Comparison of ENCODE assay signal across 34 mouse cellular contexts in genomic region chr3:87409196-87409935, GRCm38 (mm10). TPM values are rescaled to one million over a fixed set of nuclear protein-coding genes. Genes with fewer than 3 reads are reported as not detected.
DNase-seq lines count a peak whose midpoint lies in the region; ATAC-seq and TF ChIP-seq lines count a peak whose summit lies in the region.
"Had no signal": no experiment of that assay in that cellular context is flagged by ENCODE, and none has a peak within 500 bp of the region (broad histone marks: within the 10 kb centered on the region; RNA-seq: fewer than 3 reads in every experiment).

No protein-coding gene starts in this region.

- no peak for TF ChIP-seq EP300 in heart, postnatal 0 days (IDR thresholded peaks at IDR 0.05; ENCODE audit: low read depth)

- no peak for DNase-seq in heart, postnatal 0 days (ENCODE audit: low spot score)
- peak; percentile 6 for DNase-seq in 3134 (ENCODE audit: extremely low read depth, insufficient read length, low spot score)
- DNase-seq in ES-E14 (ENCODE audit: low read depth, low spot score) = peak; percentile 43
- DNase-seq in c-Kit-positive CD71-positive TER-119-positive erythroid progenitor cells, embryonic 14.5 days (ENCODE audit: low spot score) = peak; percentile 4
- no peak for DNase-seq in ovary, postnatal 36 days (ENCODE audit: low spot score)
- DNase-seq: adrenal gland, postnatal 25 days; gastrocnemius, postnatal 14 days; heart, postnatal 36 days; kidney, adult 2 months; layer of hippocampus, postnatal 36 days; liver, embryonic 13.5 days; lung, adult 18-20 months; lung, postnatal 4 days had no signal

- ATAC-seq in heart, postnatal 0 days (ENCODE audit: insufficient read depth, low read depth) = peak; percentile 41; the same call in 1 of the 2 replicates
- ATAC-seq in heart, embryonic 12.5 days (ENCODE audit: insufficient number of reproducible peaks, low FRiP score) = no peak
- no peak for ATAC-seq in neural tube, embryonic 15.5 days (ENCODE audit: low FRiP score)
- ATAC-seq: CD4-positive, CD25-positive, alpha-beta regulatory T cell, adult 4 months; lung, postnatal 0 days; Patski had no signal

- no peak overlapping the region for H3K27ac ChIP-seq in heart, postnatal 0 days (ENCODE audit: low read depth)
- H3K27ac ChIP-seq in heart, embryonic 12.5 days (ENCODE audit: poor library complexity, severe bottlenecking) = no peak overlapping the region
- peak overlapping the region; percentile 79; the same call in 1 of the 2 replicates for H3K27ac ChIP-seq in ES-E14 (ENCODE audit: insufficient read depth, low read depth, low read length, poor library complexity, severe bottlenecking)
- no peak overlapping the region for H3K27ac ChIP-seq in neural tube, embryonic 15.5 days (replicated peaks)
- H3K27ac ChIP-seq: embryonic facial prominence, embryonic 10.5 days; embryonic facial prominence, embryonic 15.5 days; forebrain, embryonic 12.5 days; heart, embryonic 15.5 days; hindbrain, embryonic 14.5 days; kidney, postnatal 0 days; limb, embryonic 10.5 days; limb, embryonic 15.5 days; liver, embryonic 13.5 days; midbrain, embryonic 12.5 days had no signal

- in situ Hi-C loops in ES-E14 (cut with MboI; ENCODE audit: low sequenced_read_pairs in 2 of 2, unreplicated experiment in 2 of 2) = no loop called here

- no peak overlapping the region for H3K4me2 ChIP-seq in heart, postnatal 0 days (ENCODE audit: low read depth, low read length)
- no peak overlapping the region for H3K4me2 ChIP-seq in heart, embryonic 12.5 days
- no peak overlapping the region for H3K4me2 ChIP-seq in neural tube, embryonic 15.5 days
- H3K4me2 ChIP-seq: embryonic facial prominence, embryonic 15.5 days; forebrain, embryonic 12.5 days; heart, embryonic 15.5 days; hindbrain, embryonic 14.5 days; limb, embryonic 15.5 days; liver, embryonic 13.5 days; midbrain, embryonic 12.5 days had no signal

- 0 out of 2 replicates have a peak, but pooled peaks cover 4% of the 10 kb centered on the region for H3K27me3 ChIP-seq in heart, postnatal 0 days (ENCODE audit: control insufficient read depth, insufficient read depth, low read length)
- peaks cover 3% of the 10 kb centered on the region for H3K27me3 ChIP-seq in heart, embryonic 12.5 days (replicated peaks)
- H3K27me3 ChIP-seq in neural tube, embryonic 15.5 days (replicated peaks) = no peaks in the 10 kb centered on the region
- H3K27me3 ChIP-seq: embryonic facial prominence, embryonic 15.5 days; forebrain, embryonic 12.5 days; limb, embryonic 15.5 days; liver, embryonic 13.5 days; midbrain, embryonic 12.5 days; Patski had no signal

- no peak for TF ChIP-seq CTCF in heart, postnatal 0 days (IDR thresholded peaks at IDR 0.05; ENCODE audit: low read depth)

- no peak overlapping the region for H3K9ac ChIP-seq in heart, postnatal 0 days (replicated peaks; ENCODE audit: low read depth, low read length)
- H3K9ac ChIP-seq in heart, embryonic 12.5 days = no peak overlapping the region
- H3K9ac ChIP-seq in ES-E14 (ENCODE audit: insufficient read depth, low read depth, low read length, poor library complexity, severe bottlenecking) = peak overlapping the region; percentile 37; the same call in 1 of the 2 replicates
- no peak overlapping the region for H3K9ac ChIP-seq in neural tube, embryonic 15.5 days (replicated peaks)
- H3K9ac ChIP-seq: embryonic facial prominence, embryonic 15.5 days; forebrain, embryonic 12.5 days; heart, embryonic 15.5 days; hindbrain, embryonic 14.5 days; limb, embryonic 15.5 days; liver, embryonic 13.5 days; midbrain, embryonic 12.5 days had no signal

- H3K36me3 ChIP-seq in heart, postnatal 0 days (replicated peaks; ENCODE audit: control insufficient read depth, insufficient read depth, low read length) = no peaks in the 10 kb centered on the region
- H3K36me3 ChIP-seq in heart, embryonic 12.5 days = no peaks in the 10 kb centered on the region
- H3K36me3 ChIP-seq in ES-E14 (ENCODE audit: control insufficient read depth, insufficient read depth, low read length, poor library complexity, severe bottlenecking) = no peaks in the 10 kb centered on the region
- no peaks in the 10 kb centered on the region for H3K36me3 ChIP-seq in neural tube, embryonic 15.5 days
- H3K36me3 ChIP-seq: embryonic facial prominence, embryonic 10.5 days; embryonic facial prominence, embryonic 15.5 days; forebrain, embryonic 12.5 days; G1E; heart, embryonic 15.5 days; limb, embryonic 10.5 days; limb, embryonic 15.5 days; liver, embryonic 13.5 days; midbrain, embryonic 12.5 days had no signal

- WGBS in heart, postnatal 0 days = 75% methylated on average over 4 of the region's 4 CpGs
- WGBS in heart, embryonic 12.5 days = 73% methylated on average over 4 of the region's 4 CpGs
- 83% methylated on average over 4 of the region's 4 CpGs for WGBS in neural tube, embryonic 15.5 days

- H3K4me3 ChIP-seq in heart, postnatal 0 days (ENCODE audit: low read depth, low read length) = no peak overlapping the region
- no peak overlapping the region for H3K4me3 ChIP-seq in heart, embryonic 12.5 days
- H3K4me3 ChIP-seq in ES-E14 (ENCODE audit: insufficient read depth in 1 of 2, low read depth in 1 of 2, low read length in 2 of 2, poor library complexity in 1 of 2, severe bottlenecking in 1 of 2) = no peak overlapping the region
- H3K4me3 ChIP-seq in neural tube, embryonic 15.5 days (replicated peaks) = no peak overlapping the region
- H3K4me3 ChIP-seq: embryonic facial prominence, embryonic 10.5 days; embryonic facial prominence, embryonic 15.5 days; forebrain, embryonic 12.5 days; heart, embryonic 15.5 days; limb, embryonic 10.5 days; limb, embryonic 15.5 days; liver, embryonic 13.5 days; megakaryocyte, embryonic 14.5 days; midbrain, embryonic 12.5 days had no signal

- no peaks in the 10 kb centered on the region for H3K9me3 ChIP-seq in heart, postnatal 0 days (replicated peaks; ENCODE audit: control insufficient read depth, low read length)
- H3K9me3 ChIP-seq in heart, embryonic 12.5 days (replicated peaks) = no peaks in the 10 kb centered on the region
- H3K9me3 ChIP-seq in ES-E14 (ENCODE audit: control insufficient read depth, insufficient read depth, low read depth, low read length) = no peaks in the 10 kb centered on the region
- H3K9me3 ChIP-seq in neural tube, embryonic 15.5 days (replicated peaks) = no peaks in the 10 kb centered on the region
- H3K9me3 ChIP-seq: embryonic facial prominence, embryonic 10.5 days; embryonic facial prominence, embryonic 15.5 days; forebrain, embryonic 12.5 days; heart, embryonic 15.5 days; limb, embryonic 10.5 days; limb, embryonic 15.5 days; liver, embryonic 13.5 days; megakaryocyte, embryonic 14.5 days; midbrain, embryonic 12.5 days had no signal

- H3K4me1 ChIP-seq in heart, postnatal 0 days (ENCODE audit: control insufficient read depth, insufficient read depth) = peaks cover 3% of the 10 kb centered on the region; the same call in 1 of the 2 replicates
- no peaks in the 10 kb centered on the region for H3K4me1 ChIP-seq in heart, embryonic 12.5 days (replicated peaks)
- peaks cover 0 to 12% of the 10 kb centered on the region in 2 experiments; a peak in 2 of 4 replicates for H3K4me1 ChIP-seq in ES-E14 (ENCODE audit: control insufficient read depth in 2 of 2, insufficient read depth in 2 of 2, low read length in 2 of 2, poor library complexity in 1 of 2)
- H3K4me1 ChIP-seq in neural tube, embryonic 15.5 days = peaks cover 4% of the 10 kb centered on the region
- H3K4me1 ChIP-seq: embryonic facial prominence, embryonic 15.5 days; heart, embryonic 15.5 days; liver, embryonic 13.5 days had no signal

TF ChIP-seq in ES-E14, 5 proteins besides CTCF, POLR2A, EP300 and RAD21:
- TF ChIP-seq ZC3H11A (IDR thresholded peaks at IDR 0.05; ENCODE audit: borderline replicate concordance, low read depth, low read length) (no peak), HCFC1 (IDR thresholded peaks at IDR 0.05; ENCODE audit: borderline replicate concordance, insufficient read depth, low read length) (no peak)

RNA-seq across cellular contexts. Expression of gene Fcrl5, which starts 26.2 kb away (rescaled TPM):
- 0.19 TPM in 1 of 2 replicates, not detected in the other for total RNA-seq in heart, postnatal 0 days (2014; rRNA removed; ENCODE audit: low replicate concordance)
- not detected in 2 replicates for polyA plus RNA-seq in heart, postnatal 0 days (2015; fragmentation: Nextera tagmentation; extraction: Ambion mirVana)
- polyA plus RNA-seq in heart, embryonic 12.5 days (2016; fragmentation: Nextera tagmentation; extraction: Ambion mirVana) = not detected in 2 replicates
- total RNA-seq in ES-E14 (2012; rRNA removed) = 0.11 and 0.45 TPM in 2 replicates
- polyA plus RNA-seq in neural tube, embryonic 15.5 days (2015; fragmentation: Nextera tagmentation; extraction: Ambion mirVana) = not detected in 2 replicates
- total RNA-seq: adrenal gland, adult 18-20 months; adrenal gland, postnatal 25 days; gastrocnemius, postnatal 14 days; heart, postnatal 36 days; layer of hippocampus, postnatal 36 days had no signal
- polyA plus RNA-seq: CD4-positive, CD25-positive, alpha-beta regulatory T cell, adult 4 months; cerebellum, adult 2 months; embryonic facial prominence, embryonic 10.5 days; embryonic facial prominence, embryonic 15.5 days; forebrain, embryonic 12.5 days; G1E; heart, embryonic 15.5 days; hindbrain, embryonic 14.5 days; kidney, postnatal 0 days; limb, embryonic 10.5 days; limb, embryonic 15.5 days; liver, embryonic 13.5 days; lung, postnatal 0 days; midbrain, embryonic 12.5 days; neural tube, embryonic 14.5 days; Patski; thymus, postnatal 0 days had no signal

RNA-seq across cellular contexts. Expression of gene Fcrl1, which starts 33.2 kb away (rescaled TPM):
- total RNA-seq in heart, postnatal 0 days (2014; rRNA removed; ENCODE audit: low replicate concordance) = not detected in 2 replicates
- 0.07 and 0.18 TPM in 2 replicates for polyA plus RNA-seq in heart, postnatal 0 days (2015; fragmentation: Nextera tagmentation; extraction: Ambion mirVana)
- 0.27 TPM in 1 of 2 replicates, not detected in the other for polyA plus RNA-seq in heart, embryonic 12.5 days (2016; fragmentation: Nextera tagmentation; extraction: Ambion mirVana)
- 0.27 and 0.32 TPM in 2 replicates for total RNA-seq in ES-E14 (2012; rRNA removed)
- 0.12 and 0.29 TPM in 2 replicates for polyA plus RNA-seq in neural tube, embryonic 15.5 days (2015; fragmentation: Nextera tagmentation; extraction: Ambion mirVana)
- total RNA-seq: gastrocnemius, postnatal 14 days had no signal
- polyA plus RNA-seq: embryonic facial prominence, embryonic 10.5 days; forebrain, embryonic 12.5 days; G1E; hindbrain, embryonic 14.5 days; limb, embryonic 10.5 days; neural tube, embryonic 14.5 days had no signal

RNA-seq across cellular contexts. Expression of gene Cd5l, which starts 51.7 kb away (rescaled TPM):
- 0.62 TPM in 1 of 2 replicates, not detected in the other for total RNA-seq in heart, postnatal 0 days (2014; rRNA removed; ENCODE audit: low replicate concordance)
- polyA plus RNA-seq in heart, postnatal 0 days (2015; fragmentation: Nextera tagmentation; extraction: Ambion mirVana) = 0.07 TPM in 1 of 2 replicates, not detected in the other
- polyA plus RNA-seq in heart, embryonic 12.5 days (2016; fragmentation: Nextera tagmentation; extraction: Ambion mirVana) = 0.10 and 0.18 TPM in 2 replicates
- not detected in 2 replicates for total RNA-seq in ES-E14 (2012; rRNA removed)
- 0.12 and 0.28 TPM in 2 replicates for polyA plus RNA-seq in neural tube, embryonic 15.5 days (2015; fragmentation: Nextera tagmentation; extraction: Ambion mirVana)
- total RNA-seq: gastrocnemius, postnatal 14 days; granulocyte monocyte progenitor cell, adult 5-6 weeks; layer of hippocampus, postnatal 36 days had no signal
- polyA plus RNA-seq: embryonic facial prominence, embryonic 10.5 days; forebrain, embryonic 12.5 days; G1E; limb, embryonic 10.5 days; neural tube, embryonic 14.5 days; Patski had no signal

Comparison
In these comparisons a context has a peak if more than half of its experiments do, and no peak if none do; other contexts are left out.
1. DNase-seq: peak in 3134 (single experiment), ES-E14 (single experiment) and c-Kit-positive CD71-positive TER-119-positive erythroid progenitor cells, embryonic 14.5 days (single experiment); none in heart, postnatal 0 days (single experiment) and ovary, postnatal 36 days (single experiment).